Mouse (Mus musculus) neural tube, embryonic 12.5 days (tissue): ENCODE measurements around the gene Noc4l. TPM values are rescaled to one million over a fixed set of nuclear protein-coding genes. Genes with fewer than 3 reads are reported as not detected.

Experiments
- ATAC-seq: fragments of 200-750 bp; cut with Nextera tagmentation; 2 replicates; pipeline ENCODE4 v1.8.0; 2017; ENCODE audit warnings: low read depth, mild to moderate bottlenecking, moderate TSS enrichment, moderate library complexity; ENCODE audit not compliant: low FRiP score
- H3K27ac ChIP-seq: fragments of 300-500 bp; sonication (generic); 2 replicates; pipeline ENCODE4 v1.5.1; 2016
- H3K27me3 ChIP-seq: fragments of 300-500 bp; sonication (generic); replicated peaks from 2 replicates; pipeline ENCODE4 v1.6.1; 2016; ENCODE audit warnings: mild to moderate bottlenecking
- H3K36me3 ChIP-seq: fragments of 300-500 bp; sonication (generic); 2 replicates; pipeline ENCODE4 v1.6.1; 2016; ENCODE audit warnings: mild to moderate bottlenecking
- H3K4me1 ChIP-seq: fragments of 300-500 bp; sonication (generic); 2 replicates; pipeline ENCODE4 v1.6.1; 2016
- H3K4me2 ChIP-seq: fragments of 300-500 bp; sonication (generic); replicated peaks from 2 replicates; pipeline ENCODE4 v1.6.1; 2016; ENCODE audit warnings: mild to moderate bottlenecking
- H3K4me3 ChIP-seq: fragments of 300-500 bp; sonication (generic); 2 replicates; pipeline ENCODE4 v1.5.1; 2016
- H3K9ac ChIP-seq: fragments of 300-500 bp; sonication (generic); 2 replicates; pipeline ENCODE4 v1.6.1; 2016; ENCODE audit warnings: mild to moderate bottlenecking
- H3K9me3 ChIP-seq: fragments of 300-500 bp; sonication (generic); 2 replicates; pipeline ENCODE4 v1.6.1; 2016; ENCODE audit warnings: mild to moderate bottlenecking
- WGBS: fragments of 180-500 bp; shearing (Covaris S2); methylation state at CpG from one replicate; pipeline ENCODE4 v1.1.7; 2016; 5-methylcytosine and 5-hydroxymethylcytosine counted together
- microRNA-seq: library from miRNA; unstranded; fragments of <30 nt; microRNA quantifications from one replicate; pipeline ENCODE4, GENCODE M21; 2017
- polyA plus RNA-seq: library from polyadenylated mRNA; unstranded; fragments of >200 nt; fragmentation: Nextera tagmentation; extraction: Ambion mirVana; gene quantifications from 2 replicates; pipeline ENCODE4 v1.2.1, GENCODE M21; 2016

Gene Noc4l
- polyA plus RNA-seq, 1 experiment from 2014 or later, result 50.4 TPM

DNA sequence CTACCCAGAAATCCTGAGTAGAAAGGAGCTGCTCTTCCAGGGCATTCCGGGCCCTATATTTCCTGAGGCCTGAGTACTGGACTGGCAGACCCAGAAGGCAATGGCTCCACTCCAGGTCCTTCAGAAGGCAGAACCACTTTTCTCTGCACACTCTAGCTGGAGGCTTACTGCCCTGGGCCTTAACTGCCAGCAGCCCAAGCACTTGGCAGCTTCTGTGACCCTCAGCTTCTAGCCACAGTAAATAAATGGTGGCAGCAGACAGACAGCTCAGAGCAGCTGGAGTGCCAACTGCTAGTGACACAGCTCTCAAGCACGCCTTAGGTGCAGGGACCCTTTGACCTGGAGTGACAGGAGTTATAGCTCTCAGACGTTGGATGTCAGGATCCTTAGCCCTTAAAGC is 45.5 kb downstream of the Noc4l start:
- Histone ChIP-seq H3K9me3 (no peaks in the 10 kb centered on the region), H3K4me2 (no peak overlapping the region), H3K4me1 (no peaks in the 10 kb centered on the region), H3K9ac (no peak overlapping the region), H3K27ac (no peak overlapping the region), H3K27me3 (no peaks in the 10 kb centered on the region), H3K36me3 (no peaks in the 10 kb centered on the region), H3K4me3 (no peak overlapping the region)
- 58% methylated on average over 3 of the region's 3 CpGs for WGBS
- no peak for ATAC-seq

DNA sequence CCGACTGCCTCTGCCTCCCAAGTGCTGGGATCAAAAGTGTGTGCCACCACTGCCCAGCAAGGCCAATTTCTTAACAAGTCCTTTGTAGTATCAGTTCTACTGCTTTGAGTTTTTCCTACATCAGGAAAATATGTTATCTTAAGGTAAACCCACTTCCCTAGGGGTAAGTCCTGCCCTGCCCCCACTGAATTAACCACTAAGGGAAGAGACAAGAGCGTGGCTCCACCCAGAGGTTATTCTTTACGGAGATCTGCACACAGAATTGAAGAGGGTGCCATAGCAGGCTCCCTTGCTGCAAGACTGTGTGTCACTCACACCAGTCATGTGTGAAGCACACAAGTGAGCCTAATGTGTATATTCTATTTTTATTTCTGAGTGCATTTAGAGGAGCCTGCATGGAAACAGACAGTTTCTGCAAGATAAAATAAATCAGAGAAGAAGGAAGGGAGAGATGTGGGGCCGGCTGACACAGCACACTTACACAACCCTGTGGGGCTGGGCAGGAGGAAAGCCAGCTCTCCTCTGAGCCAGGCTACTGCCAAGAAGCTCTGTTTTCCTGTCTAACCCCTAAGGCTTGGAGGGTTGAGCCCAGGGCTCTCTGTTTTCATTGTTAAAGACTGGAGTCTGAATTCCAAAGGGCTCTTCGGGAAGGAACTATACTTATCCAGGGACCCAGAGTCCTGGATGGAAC is 47.5 kb downstream of the Noc4l start:
- Histone ChIP-seq H3K27me3 (no peaks in the 10 kb centered on the region), H3K27ac (no peak overlapping the region), H3K4me2 (no peak overlapping the region), H3K4me1 (no peaks in the 10 kb centered on the region), H3K4me3 (no peak overlapping the region), H3K9me3 (no peaks in the 10 kb centered on the region), H3K36me3 (no peaks in the 10 kb centered on the region), H3K9ac (no peak overlapping the region)
- ATAC-seq, result no peak
- WGBS, result 64% methylated on average over 5 of the region's 5 CpGs

DNA sequence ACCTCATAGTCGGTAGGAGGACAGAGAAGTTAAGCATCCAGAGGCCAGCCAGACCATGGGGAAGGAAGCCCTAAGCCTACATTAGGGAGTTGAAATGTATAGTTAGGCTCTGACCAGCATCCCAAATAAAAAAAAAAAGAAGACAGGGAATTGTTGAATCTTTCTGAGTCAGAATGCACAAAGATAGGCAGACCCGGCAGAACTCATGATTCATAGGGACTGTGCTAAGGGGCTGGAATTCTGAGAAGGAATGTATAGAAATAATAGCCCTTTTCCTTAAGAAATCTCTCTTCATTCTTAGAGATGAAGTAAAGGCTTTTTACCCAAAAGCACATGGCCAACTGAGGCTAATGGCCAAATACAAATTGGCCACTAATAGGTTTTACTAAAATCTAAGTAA is 48.9 kb downstream of the Noc4l start:
- Histone ChIP-seq H3K4me3 (no peak overlapping the region), H3K9me3 (no peaks in the 10 kb centered on the region), H3K4me2 (no peak overlapping the region), H3K9ac (no peak overlapping the region), H3K27ac (no peak overlapping the region), H3K27me3 (no peaks in the 10 kb centered on the region), H3K36me3 (no peaks in the 10 kb centered on the region), H3K4me1 (no peaks in the 10 kb centered on the region)
- ATAC-seq, result no peak
- 88% methylated on average over 2 of the region's 2 CpGs for WGBS

DNA sequence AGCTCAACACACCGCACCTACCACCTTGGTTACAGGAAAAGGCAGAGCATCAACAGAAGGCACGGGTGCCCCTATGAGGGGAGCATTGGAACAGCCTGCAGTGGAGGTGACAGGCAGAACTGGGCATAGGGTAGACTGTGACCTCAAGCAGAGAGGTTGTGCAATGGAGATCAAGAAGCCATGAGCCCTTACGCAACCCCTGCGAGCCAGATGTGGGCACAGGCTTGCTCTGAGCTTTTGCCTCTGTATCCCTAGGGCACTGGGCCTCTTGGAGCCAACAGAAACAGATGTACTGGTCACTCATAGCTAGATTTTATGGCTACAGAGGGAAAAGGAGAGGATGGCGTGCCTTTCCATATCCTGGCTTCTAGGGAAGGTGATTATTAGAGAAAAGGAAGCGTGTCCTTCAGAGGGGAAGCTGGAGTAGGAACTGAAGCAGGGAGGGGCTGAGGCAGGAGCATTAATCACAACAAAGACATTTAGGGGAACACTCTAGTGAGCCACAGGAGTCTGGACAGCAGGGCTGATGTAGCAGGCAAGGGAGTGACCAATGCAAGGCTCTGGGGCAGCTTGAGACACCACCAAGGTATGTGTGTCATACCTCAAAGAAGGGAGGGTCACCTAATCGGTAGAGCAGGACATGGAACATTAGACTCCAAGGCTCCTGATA is 50.1 kb downstream of the Noc4l start:
- Histone ChIP-seq H3K36me3 (no peaks in the 10 kb centered on the region), H3K27ac (no peak overlapping the region), H3K9me3 (no peaks in the 10 kb centered on the region), H3K27me3 (0 out of 2 replicates have a peak, but pooled peaks cover 4% of the 10 kb centered on the region), H3K4me3 (no peak overlapping the region), H3K4me2 (no peak overlapping the region), H3K4me1 (no peaks in the 10 kb centered on the region), H3K9ac (no peak overlapping the region)
- no peak for ATAC-seq
- 87% methylated on average over 7 of the region's 7 CpGs for WGBS

Small RNAs within 50 kb of the gene (microRNA-seq; reads per million reads assigned to microRNA genes)
- gene Mir7026, result 1.3 reads per million

Other genes starting within 250 kb of the Noc4l start
- 33.9 and 41.7 TPM in 2 replicates for gene Fbrsl1, start 204.9 kb downstream of the Noc4l start, polyA plus RNA-seq
- gene Galnt9, start 109.1 kb downstream of the Noc4l start, polyA plus RNA-seq, result 10.6 and 15.0 TPM in 2 replicates
- gene Ddx51, start within 50 bp of the Noc4l start, polyA plus RNA-seq, result 32.1 and 33.9 TPM in 2 replicates
- 53.1 and 57.2 TPM in 2 replicates for gene Ep400, start 117.3 kb upstream of the Noc4l start, polyA plus RNA-seq
- gene Pus1, start 127.2 kb upstream of the Noc4l start, polyA plus RNA-seq, result 25.0 and 26.5 TPM in 2 replicates
- gene Ulk1, start 156.7 kb upstream of the Noc4l start, polyA plus RNA-seq, result 36.2 and 37.2 TPM in 2 replicates
- 17.0 and 20.4 TPM in 2 replicates for gene Hscb, start 186.4 kb upstream of the Noc4l start, polyA plus RNA-seq
- 18.4 and 20.9 TPM in 2 replicates for gene Chek2, start 186.6 kb upstream of the Noc4l start, polyA plus RNA-seq
- gene Ttc28, start 226.4 kb upstream of the Noc4l start, polyA plus RNA-seq, result 21.8 and 25.6 TPM in 2 replicates